Mouse (Mus musculus): ENCODE measurements around the gene Hic1. TPM values are rescaled to one million over a fixed set of nuclear protein-coding genes. Genes with fewer than 3 reads are reported as not detected.

Hic1 gene
- polyA plus RNA-seq, 1 experiment from 2014 or later, result 14.5 TPM

DNA sequence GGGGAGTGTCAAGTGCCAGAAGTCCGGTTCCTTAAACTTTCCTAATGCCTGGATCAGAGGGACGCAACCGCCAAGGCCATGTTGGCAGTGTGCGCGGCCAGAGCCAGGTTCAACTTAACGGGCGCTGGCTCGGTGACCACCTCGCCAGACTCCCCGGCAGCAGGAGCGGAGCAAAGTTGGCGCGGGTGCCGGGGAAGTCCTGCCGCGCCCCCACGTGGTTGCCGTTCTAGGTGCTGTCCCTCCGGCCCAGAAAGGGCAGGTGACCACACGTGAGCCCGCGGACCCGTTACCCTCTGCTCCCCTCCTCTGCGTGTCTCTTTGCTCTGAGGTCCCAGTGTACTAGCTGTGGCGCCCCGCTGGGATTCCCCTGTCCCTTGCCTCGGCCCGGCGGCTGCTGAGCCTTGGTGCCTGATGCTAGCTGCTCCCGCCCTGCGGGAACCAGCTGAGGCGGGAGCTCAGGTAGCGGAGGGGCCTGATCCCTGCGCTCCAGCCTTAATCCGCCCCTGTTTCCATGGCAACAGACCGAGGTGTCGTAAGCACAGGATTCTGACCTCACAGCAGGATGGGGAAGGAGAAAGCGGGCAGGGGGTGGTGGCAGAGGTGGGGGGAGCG is 25.6 kb upstream of the Hic1 start:
- no peak overlapping the region for H3K27ac ChIP-seq (ENCODE audit: low read depth)
- peak; percentile 72 for DNase-seq (ENCODE audit: low spot score)
- H3K27me3 ChIP-seq (replicated peaks; ENCODE audit: control insufficient read depth, insufficient read depth, low read length), result peaks cover 68% of the 10 kb centered on the region
- no peaks in the 10 kb centered on the region for H3K36me3 ChIP-seq (ENCODE audit: control insufficient read depth, insufficient read depth, low read length)
- H3K4me1 ChIP-seq (replicated peaks; ENCODE audit: control insufficient read depth, insufficient read depth, low read length), result peaks cover 15% of the 10 kb centered on the region
- 0 out of 2 replicates have a peak overlapping the region, but pooled peaks have one; percentile 13 for H3K9ac ChIP-seq (ENCODE audit: low read length)
- under 1% methylated on average over 38 of the region's 39 CpGs for WGBS
- H3K9me3 ChIP-seq (ENCODE audit: control insufficient read depth, low read length), result no peaks in the 10 kb centered on the region
- H3K4me2 ChIP-seq (ENCODE audit: low read length), result peak overlapping the region; percentile 75
- peak overlapping the region; percentile 52 for H3K4me3 ChIP-seq (ENCODE audit: low read depth, low read length)
- 0 out of 2 replicates have a peak, but pooled peaks have one; percentile 10 for ATAC-seq (replicated peaks; ENCODE audit: low FRiP score, low TSS enrichment, low read depth)

DNA sequence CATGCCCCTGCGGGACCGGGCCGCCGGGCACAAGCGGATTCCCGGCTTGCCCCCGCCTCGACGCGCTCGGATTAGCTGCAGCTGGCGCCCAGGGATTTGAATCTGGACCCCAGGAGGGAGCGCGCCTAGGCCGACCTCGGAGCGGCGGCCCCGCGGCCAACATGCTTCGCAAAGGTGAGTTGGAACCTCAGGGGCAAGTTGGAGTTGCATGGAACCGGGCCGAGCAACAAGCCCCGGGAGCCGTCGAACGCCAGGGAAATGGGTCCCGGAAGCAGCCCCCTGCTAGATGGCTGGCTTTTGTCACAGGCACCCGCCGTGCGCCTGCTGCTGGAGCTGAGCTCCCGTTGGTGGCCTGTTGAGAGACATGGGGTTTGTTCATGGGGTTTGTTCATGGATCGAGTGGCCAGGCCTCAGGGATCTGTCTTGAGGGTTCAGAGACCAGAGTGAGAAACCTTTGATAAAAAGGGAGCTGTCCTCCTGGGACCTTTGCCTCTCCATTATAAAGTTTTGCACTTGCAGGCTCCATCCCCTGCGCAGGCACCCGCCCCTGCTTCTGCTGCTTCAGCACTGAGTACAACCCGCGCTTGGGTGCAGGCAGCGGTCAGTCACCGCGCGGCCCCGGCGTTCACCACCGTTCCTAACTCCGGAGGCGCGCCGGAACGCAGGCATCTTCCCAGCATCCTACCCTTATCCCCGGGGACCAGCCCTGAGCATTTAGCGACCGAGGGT is 25.0 kb upstream of the Hic1 start:
- peaks cover 68% of the 10 kb centered on the region for H3K27me3 ChIP-seq (replicated peaks; ENCODE audit: control insufficient read depth, insufficient read depth, low read length)
- no peaks in the 10 kb centered on the region for H3K36me3 ChIP-seq (ENCODE audit: control insufficient read depth, insufficient read depth, low read length)
- ATAC-seq (replicated peaks; ENCODE audit: low FRiP score, low TSS enrichment, low read depth) (no peak), DNase-seq (ENCODE audit: low spot score) (peak; percentile 75)
- peak overlapping the region; percentile 21; the same call in 1 of the 2 replicates for H3K9ac ChIP-seq (ENCODE audit: low read length)
- no peak overlapping the region for H3K27ac ChIP-seq (ENCODE audit: low read depth)
- peak overlapping the region; percentile 52 for H3K4me3 ChIP-seq (ENCODE audit: low read depth, low read length)
- H3K4me2 ChIP-seq (ENCODE audit: low read length), result peak overlapping the region; percentile 75
- H3K9me3 ChIP-seq (ENCODE audit: control insufficient read depth, low read length), result no peaks in the 10 kb centered on the region
- WGBS, result under 1% methylated on average over 52 of the region's 52 CpGs
- peaks cover 21% of the 10 kb centered on the region for H3K4me1 ChIP-seq (replicated peaks; ENCODE audit: control insufficient read depth, insufficient read depth, low read length)

DNA sequence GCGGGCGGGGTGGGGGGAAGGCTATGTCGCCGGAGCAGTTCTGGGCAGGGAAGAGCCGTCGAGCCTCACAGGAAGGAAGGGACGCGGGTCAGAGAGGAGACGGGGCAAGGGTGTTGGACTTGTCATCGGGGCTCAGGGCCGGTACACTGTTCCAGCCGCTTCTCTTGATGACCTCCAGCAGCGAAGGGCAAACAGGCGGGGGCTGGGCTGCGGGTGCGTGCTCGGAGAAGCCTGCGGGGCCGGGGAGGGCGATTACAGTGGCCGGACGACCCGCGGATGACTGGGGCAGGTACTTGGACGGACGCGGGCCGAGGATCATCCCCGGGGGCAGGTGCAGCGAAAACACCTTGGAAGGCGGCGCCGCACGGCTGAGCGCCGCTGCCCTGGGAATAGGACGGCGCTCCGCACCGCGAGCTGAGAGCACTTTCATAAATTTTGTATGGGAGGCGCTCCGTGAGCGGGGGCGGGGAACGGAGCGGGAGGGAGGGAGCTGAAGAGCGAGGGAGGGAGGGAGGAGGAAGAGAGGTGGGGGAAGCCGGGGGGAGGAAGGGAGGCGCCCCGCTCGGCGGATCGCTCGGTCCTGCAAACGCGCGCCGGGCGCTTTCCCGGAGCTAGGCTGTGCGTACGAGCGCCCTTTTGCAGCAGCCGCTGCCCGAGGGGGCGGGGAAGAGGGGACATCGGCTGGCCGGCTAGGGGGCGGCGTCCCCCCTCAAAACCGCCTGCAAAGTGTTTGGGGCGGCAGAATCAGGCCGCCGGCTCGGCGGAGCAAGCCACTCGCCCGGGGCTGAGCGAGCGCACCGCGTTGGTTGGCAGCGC is 24.1 kb upstream of the Hic1 start, which contains the start of gene Rtn4rl1:
TSS of gene Rtn4rl1 (plus strand) at position 528 of the 816 bp plus-strand sequence.
- Histone ChIP-seq H3K36me3 (ENCODE audit: control insufficient read depth, insufficient read depth, low read length) (no peaks in the 10 kb centered on the region), H3K9me3 (ENCODE audit: control insufficient read depth, low read length) (no peaks in the 10 kb centered on the region), H3K9ac (ENCODE audit: low read length) (peak within 1 kb of the TSS; percentile 21; the same call in 1 of the 2 replicates), H3K4me2 (ENCODE audit: low read length) (peak within 1 kb of the TSS; percentile 75), H3K27me3 (replicated peaks; ENCODE audit: control insufficient read depth, insufficient read depth, low read length) (peaks cover 65% of the 10 kb centered on the region), H3K4me1 (replicated peaks; ENCODE audit: control insufficient read depth, insufficient read depth, low read length) (peaks cover 24% of the 10 kb centered on the region), H3K4me3 (ENCODE audit: low read depth, low read length) (peak within 1 kb of the TSS; percentile 52), H3K27ac (ENCODE audit: low read depth) (no peak within 1 kb of the TSS)
- ATAC-seq (replicated peaks; ENCODE audit: low FRiP score, low TSS enrichment, low read depth) (0 out of 2 replicates have a peak, but pooled peaks have one; percentile 19), DNase-seq (ENCODE audit: low spot score) (peak; percentile 70)
- under 1% methylated on average over 76 of the region's 84 CpGs for WGBS

DNA sequence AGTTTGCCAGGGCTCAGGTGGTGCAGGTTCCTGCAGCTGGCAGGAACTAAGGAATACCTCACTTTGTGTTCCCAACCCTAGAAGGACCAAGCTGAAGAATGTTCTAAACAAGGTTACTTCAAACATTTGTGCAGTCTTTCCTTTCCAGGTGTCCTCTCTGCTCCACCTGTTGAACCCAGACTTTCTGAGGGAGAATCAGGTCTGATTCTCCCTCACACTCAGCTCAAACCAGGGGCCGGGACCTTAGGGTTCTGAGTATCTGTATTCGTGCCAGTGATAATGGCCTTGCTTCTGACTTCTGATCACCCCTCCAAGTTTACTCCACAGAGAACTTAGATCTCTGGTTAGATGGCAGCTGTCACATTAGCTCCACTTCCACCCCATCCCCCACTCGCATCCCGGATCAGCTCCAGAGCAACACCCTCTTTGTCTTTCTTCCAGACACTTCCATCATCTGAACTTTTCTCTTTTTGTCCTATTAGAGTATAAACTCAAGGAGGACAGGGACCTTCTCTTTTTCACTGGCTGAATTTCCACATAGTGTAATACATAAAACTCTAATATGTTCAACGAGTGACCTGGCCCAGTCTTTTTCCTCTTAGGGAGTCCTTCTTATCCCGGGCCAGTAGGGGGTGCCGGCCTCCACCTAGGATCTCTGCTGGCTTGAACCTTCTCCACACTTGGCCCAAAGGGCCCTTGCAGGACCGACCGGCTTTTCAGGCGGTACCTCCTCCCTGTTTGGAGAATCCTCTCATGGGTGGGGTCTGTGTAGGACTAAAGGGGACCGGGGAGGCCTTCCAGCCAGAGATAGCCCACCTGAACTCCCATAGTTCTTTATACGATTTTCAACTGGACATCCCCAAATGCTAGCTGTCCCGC is 23.3 kb upstream of the Hic1 start:
- Histone ChIP-seq H3K4me3 (ENCODE audit: low read depth, low read length) (0 out of 2 replicates have a peak overlapping the region, but pooled peaks have one; percentile 52), H3K27me3 (replicated peaks; ENCODE audit: control insufficient read depth, insufficient read depth, low read length) (peaks cover 57% of the 10 kb centered on the region), H3K36me3 (ENCODE audit: control insufficient read depth, insufficient read depth, low read length) (no peaks in the 10 kb centered on the region), H3K9me3 (ENCODE audit: control insufficient read depth, low read length) (no peaks in the 10 kb centered on the region), H3K9ac (ENCODE audit: low read length) (no peak overlapping the region), H3K4me1 (replicated peaks; ENCODE audit: control insufficient read depth, insufficient read depth, low read length) (peaks cover 24% of the 10 kb centered on the region), H3K4me2 (ENCODE audit: low read length) (peak overlapping the region; percentile 75), H3K27ac (ENCODE audit: low read depth) (no peak overlapping the region)
- ATAC-seq (replicated peaks; ENCODE audit: low FRiP score, low TSS enrichment, low read depth), result peak; percentile 57
- peak; percentile 84 for DNase-seq (ENCODE audit: low spot score)
- WGBS, result 24% methylated on average over 13 of the region's 13 CpGs

DNA sequence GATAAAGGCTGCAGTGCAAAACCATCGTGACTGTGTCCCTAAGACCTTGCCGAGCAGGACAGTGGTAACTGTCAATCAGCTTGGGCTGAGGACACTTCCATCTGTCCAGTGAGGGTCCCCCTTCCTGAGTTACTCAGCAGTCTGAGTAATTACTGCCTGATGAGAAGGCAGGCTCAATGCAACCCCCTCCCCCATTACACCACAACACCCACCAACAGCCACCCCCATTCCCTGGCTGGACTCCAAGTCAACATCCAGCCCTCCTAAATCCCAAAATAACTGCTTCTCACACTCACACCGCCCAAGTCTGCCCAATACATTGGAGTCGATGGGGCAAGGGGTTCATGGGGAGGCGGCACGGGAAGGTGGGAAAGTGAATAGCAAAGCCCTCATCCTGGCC is 22.5 kb upstream of the Hic1 start:
- Histone ChIP-seq H3K4me3 (ENCODE audit: low read depth, low read length) (no peak overlapping the region), H3K9ac (ENCODE audit: low read length) (no peak overlapping the region), H3K4me2 (ENCODE audit: low read length) (no peak overlapping the region), H3K36me3 (ENCODE audit: control insufficient read depth, insufficient read depth, low read length) (no peaks in the 10 kb centered on the region), H3K27me3 (replicated peaks; ENCODE audit: control insufficient read depth, insufficient read depth, low read length) (peaks cover 52% of the 10 kb centered on the region), H3K27ac (ENCODE audit: low read depth) (no peak overlapping the region), H3K4me1 (replicated peaks; ENCODE audit: control insufficient read depth, insufficient read depth, low read length) (peaks cover 24% of the 10 kb centered on the region), H3K9me3 (ENCODE audit: control insufficient read depth, low read length) (no peaks in the 10 kb centered on the region)
- 69% methylated on average over 6 of the region's 6 CpGs for WGBS
- DNase-seq (ENCODE audit: low spot score), result no peak
- no peak for ATAC-seq (replicated peaks; ENCODE audit: low FRiP score, low TSS enrichment, low read depth)

DNA sequence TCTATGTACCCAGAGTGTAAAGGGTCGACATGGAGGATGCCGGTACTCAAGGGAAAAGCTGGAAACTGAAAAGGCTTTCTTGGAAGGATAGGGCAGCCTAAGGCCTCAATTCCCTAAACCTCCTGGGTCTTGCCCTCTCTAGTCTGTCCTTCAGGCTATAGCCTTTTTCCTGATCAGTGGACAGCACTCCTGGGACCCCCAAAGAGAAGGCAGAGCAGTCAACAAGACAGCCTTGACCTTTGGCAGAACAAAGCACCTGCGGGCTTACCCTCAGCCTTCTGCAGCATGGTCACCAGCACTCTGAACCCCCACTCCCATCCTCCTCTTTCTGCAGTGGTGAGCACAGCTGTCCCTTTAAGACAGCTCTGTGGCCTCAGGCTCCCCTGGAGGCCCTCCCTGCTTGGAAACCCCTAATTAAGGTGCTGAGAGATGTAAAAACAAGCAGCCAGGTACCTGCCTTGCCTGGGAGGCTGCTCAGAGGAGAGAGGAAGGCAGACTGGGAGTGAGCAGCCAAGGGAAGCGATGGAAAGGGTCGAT is 21.7 kb upstream of the Hic1 start, which contains the start of gene Dph1:
TSS of gene Dph1 (minus strand) at position 337 of the 537 bp plus-strand sequence.
- H3K27me3 ChIP-seq (replicated peaks; ENCODE audit: control insufficient read depth, insufficient read depth, low read length), result peaks cover 43% of the 10 kb centered on the region
- peaks cover 2% of the 10 kb centered on the region; the same call in 1 of the 2 replicates for H3K36me3 ChIP-seq (ENCODE audit: control insufficient read depth, insufficient read depth, low read length)
- peak within 1 kb of the TSS; percentile 43; the same call in 1 of the 2 replicates for H3K27ac ChIP-seq (ENCODE audit: low read depth)
- ATAC-seq (replicated peaks; ENCODE audit: low FRiP score, low TSS enrichment, low read depth) (no peak), DNase-seq (ENCODE audit: low spot score) (no peak)
- peak within 1 kb of the TSS; percentile 91 for H3K4me2 ChIP-seq (ENCODE audit: low read length)
- 59% methylated on average over 5 of the region's 5 CpGs for WGBS
- peak within 1 kb of the TSS; percentile 59 for H3K9ac ChIP-seq (ENCODE audit: low read length)
- peaks cover 24% of the 10 kb centered on the region for H3K4me1 ChIP-seq (replicated peaks; ENCODE audit: control insufficient read depth, insufficient read depth, low read length)
- peak within 1 kb of the TSS; percentile 92 for H3K4me3 ChIP-seq (ENCODE audit: low read depth, low read length)
- no peaks in the 10 kb centered on the region for H3K9me3 ChIP-seq (ENCODE audit: control insufficient read depth, low read length)

DNA sequence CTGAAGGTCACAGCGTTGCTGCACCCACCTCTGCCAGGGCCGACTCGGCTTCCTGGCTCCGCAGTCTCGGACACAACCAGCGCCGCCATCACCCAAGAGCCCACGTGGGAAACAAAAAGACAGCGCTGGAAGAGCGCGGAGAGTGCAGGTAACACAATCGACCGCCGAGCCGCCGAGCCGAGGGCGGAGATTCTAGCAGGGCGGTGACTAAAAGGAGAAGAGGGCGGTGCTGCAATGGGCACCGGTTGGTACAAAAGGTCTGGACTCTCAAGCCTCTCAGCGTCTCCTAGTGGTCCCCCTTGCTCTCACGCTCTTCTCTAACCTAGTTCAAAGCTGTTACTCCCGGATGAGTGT is 21.0 kb upstream of the Hic1 start:
- peak; percentile 72 for ATAC-seq (replicated peaks; ENCODE audit: low FRiP score, low TSS enrichment, low read depth)
- under 1% methylated on average over 24 of the region's 24 CpGs for WGBS
- Histone ChIP-seq H3K4me2 (ENCODE audit: low read length) (peak overlapping the region; percentile 91), H3K4me3 (ENCODE audit: low read depth, low read length) (peak overlapping the region; percentile 92), H3K27me3 (replicated peaks; ENCODE audit: control insufficient read depth, insufficient read depth, low read length) (peaks cover 37% of the 10 kb centered on the region), H3K9ac (ENCODE audit: low read length) (peak overlapping the region; percentile 59), H3K4me1 (replicated peaks; ENCODE audit: control insufficient read depth, insufficient read depth, low read length) (peaks cover 23% of the 10 kb centered on the region), H3K36me3 (ENCODE audit: control insufficient read depth, insufficient read depth, low read length) (peaks cover 9% of the 10 kb centered on the region; the same call in 1 of the 2 replicates), H3K27ac (ENCODE audit: low read depth) (peak overlapping the region; percentile 43; the same call in 1 of the 2 replicates), H3K9me3 (ENCODE audit: control insufficient read depth, low read length) (no peaks in the 10 kb centered on the region)
- DNase-seq (ENCODE audit: low spot score), result peak; percentile 87

Data from intestine, embryonic 14.5 days (tissue).